Mouse (Mus musculus) gastrocnemius, postnatal 36 days (tissue): ENCODE measurements around the gene Cadps. TPM values are rescaled to one million over a fixed set of nuclear protein-coding genes. Genes with fewer than 3 reads are reported as not detected.

Experiments used
- DNase-seq, 2 experiments: peaks; one replicate each; pipeline ENCODE4 v3.0.0; 2022
- intact Hi-C: fragments of 180-260 bp; cut with DNase I; formaldehyde crosslinking; loops from one replicate; pipeline ENCODE4 v1.15.1; 2025
- total RNA-seq, 2 experiments: library from RNA; stranded (reverse); gene quantifications; 2 replicates each; pipeline ENCODE4 v1.2.3; 2021

The Cadps gene
- total RNA-seq, 2 experiments from 2014 or later = not detected

DNA sequence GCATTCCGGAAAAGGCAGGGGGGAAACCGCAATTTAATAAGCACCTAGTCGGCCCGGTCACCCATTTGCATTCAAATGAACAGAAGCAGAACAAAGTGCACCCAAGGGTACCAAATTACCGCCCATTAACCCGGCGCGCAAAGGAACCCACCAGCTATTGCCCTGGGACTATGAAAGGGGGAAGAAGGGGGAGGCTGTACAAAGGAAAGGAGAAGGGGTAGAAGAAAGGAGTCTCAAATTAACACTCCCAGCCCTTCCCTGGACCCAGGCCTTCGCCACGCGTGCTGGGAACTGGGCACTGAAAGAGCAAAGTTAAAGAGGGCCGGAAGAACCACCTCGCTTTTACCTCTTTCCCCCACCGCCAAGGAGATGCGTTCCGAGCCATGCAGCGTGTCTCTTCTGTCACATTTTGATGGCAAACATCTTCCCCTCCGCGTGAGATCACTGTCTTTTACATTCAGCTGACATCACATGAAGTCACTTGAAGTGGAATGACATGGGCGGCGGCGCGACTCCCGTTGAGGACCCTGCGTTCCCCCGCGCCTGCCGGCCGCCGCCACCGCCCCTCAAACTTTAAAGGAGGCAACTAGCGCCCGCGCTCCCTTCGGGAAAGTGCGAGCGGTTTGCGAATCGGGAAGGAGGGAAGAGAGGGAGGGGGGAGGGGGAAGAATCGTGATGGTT is 477.5 kb downstream of the Cadps start:
- intact Hi-C loops = no loop called here
- no peak for DNase-seq

DNA sequence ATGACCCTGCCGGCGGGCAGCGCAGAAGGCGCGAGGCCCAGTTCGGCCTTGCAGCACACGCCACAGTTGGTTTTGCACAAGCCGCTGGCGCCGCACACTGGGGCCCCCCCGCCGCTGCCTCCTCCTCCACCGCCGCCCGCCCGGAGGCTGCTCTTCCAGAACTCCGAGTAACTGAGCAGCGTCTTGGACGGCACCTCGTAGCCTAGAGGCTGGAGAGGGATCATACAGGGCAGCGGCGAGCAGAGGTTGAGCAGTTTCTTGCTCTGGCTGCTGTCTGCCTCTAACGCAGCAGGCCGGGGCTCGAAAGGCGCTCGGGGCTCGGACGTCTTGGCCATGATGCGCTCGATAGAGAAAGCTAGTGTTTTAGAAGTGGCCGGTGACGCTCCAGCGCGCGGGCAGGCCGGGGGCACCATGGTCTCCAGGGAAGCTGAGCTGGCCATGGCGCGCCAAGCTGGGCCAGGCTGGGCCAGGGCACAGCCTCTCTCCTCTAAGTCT is 478.1 kb downstream of the Cadps start:
- intact Hi-C loops = no loop called here
- DNase-seq = no peak

DNA sequence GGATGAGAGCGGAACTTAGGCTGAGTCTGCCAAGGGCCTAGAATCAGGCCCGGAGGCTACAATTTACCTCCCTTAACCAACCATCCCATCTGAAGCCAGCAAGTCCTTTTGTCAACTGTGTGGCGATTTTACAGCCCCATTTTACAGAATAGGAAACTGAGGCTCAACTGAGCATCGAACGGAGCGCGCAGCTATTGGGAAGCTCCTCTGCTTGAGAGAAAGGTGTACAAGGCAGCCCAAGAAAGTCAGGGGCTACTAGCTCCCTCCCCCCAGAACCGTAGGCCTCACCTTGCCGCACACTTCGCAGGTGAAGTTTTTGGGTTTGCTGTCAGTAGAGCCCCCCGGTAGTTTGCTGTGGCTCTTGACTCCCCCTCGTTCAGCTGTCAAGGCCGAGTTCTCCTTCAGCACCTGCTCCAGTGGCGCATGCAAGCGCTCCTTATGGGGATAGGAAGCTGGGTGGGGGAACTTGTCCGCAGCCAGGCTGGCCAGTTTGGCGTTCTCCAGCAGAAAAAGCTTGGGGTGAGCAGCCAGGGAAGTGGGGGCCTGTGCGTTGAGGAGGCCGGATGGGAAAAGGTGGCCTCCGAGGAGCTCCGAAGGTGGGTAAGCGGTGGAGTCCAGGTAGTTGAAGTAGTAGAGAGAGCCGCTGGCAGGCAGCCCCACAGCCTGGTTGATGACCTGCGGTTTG is 478.7 kb downstream of the Cadps start:
- intact Hi-C loops = no loop called here
- DNase-seq = no peak

DNA sequence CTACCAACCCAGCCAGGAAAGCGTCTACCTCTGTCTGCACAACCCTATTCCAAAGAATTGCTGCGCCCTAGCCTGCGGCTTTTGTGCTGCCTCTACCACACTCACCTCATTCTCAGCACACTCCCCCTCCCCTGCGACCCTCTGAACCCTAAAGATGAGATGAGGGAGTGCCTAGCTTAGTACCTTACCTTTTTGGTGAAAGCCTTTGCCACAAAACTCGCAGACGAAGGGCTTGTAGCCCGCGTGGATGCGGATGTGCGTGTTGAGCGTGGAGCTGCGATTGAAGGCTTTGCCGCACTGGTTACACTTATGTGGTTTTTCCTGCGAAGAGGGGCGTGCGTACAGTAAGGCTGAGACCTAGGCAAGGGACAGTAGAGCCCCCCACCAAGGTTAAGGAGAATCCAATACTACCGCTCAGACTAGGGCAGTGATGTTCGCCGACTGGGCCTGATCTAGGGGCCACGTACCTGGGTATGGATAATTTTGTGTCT is 479.4 kb downstream of the Cadps start:
- intact Hi-C loops = no loop called here
- no peak for DNase-seq

DNA sequence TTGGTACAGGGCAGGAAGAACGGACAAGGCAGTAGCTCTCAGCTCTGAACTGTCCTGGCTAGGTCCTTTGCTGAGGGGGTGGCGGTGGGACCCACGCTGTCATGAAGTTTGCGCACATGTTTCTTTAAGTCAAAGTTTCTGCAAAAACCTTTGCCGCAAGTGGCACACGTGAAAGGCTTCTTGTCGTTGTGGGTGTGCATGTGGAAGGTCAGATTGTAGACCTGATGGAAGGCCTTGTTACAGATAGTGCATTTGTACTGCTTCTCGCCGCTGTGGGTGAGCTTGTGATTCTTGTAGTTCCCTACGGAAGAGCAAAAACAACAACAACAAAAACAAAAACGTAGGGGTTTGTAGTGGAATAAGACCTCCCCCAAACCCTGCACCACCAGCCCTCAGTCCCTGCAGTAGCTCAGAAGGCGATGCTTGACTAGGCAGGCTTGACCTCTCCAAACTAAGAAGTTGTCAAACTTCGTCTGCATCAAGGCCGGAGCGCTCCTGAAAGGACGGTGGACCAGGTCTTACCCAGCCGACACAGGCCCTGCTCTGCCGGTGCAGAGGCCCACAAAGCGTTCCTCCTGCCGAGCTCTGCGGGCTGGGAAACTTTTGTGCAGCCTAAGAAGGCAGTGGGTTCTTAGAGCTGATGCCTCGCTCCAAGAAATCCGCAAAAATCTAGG is 480.3 kb downstream of the Cadps start:
- intact Hi-C loops = no loop called here
- no peak for DNase-seq

DNA sequence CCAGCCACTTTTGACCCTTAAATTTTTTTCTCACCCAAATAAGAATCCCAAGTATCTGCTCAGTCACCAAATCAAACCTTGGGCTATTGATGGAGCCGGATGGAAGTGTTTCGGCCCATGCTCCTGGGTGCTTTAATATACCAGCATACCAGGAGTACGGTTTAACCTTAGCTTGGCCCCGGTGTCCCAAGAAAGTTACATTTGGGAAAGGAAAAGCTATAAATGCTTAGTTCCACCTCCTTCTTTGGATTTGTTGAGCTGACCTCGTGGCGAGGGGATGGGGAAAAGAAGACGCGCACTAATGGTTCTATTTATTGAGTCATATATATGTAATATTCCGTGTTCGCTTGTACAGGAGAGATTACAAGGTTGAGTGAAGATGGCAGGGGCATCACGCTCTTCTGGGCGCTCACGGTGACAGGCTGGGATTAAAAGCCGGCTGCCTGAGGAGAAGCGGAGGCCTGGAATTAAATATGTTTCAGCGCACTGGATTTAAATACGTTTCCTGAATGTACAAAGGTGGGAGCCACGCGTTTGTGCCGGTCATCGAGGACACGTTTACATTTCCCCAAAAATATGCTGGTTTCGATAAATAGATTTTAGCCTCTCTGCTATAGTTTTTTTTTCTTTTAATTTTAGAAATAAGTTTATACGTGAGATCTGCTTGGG is 481.0 kb downstream of the Cadps start:
- DNase-seq = no peak
- intact Hi-C loops = no loop called here

DNA sequence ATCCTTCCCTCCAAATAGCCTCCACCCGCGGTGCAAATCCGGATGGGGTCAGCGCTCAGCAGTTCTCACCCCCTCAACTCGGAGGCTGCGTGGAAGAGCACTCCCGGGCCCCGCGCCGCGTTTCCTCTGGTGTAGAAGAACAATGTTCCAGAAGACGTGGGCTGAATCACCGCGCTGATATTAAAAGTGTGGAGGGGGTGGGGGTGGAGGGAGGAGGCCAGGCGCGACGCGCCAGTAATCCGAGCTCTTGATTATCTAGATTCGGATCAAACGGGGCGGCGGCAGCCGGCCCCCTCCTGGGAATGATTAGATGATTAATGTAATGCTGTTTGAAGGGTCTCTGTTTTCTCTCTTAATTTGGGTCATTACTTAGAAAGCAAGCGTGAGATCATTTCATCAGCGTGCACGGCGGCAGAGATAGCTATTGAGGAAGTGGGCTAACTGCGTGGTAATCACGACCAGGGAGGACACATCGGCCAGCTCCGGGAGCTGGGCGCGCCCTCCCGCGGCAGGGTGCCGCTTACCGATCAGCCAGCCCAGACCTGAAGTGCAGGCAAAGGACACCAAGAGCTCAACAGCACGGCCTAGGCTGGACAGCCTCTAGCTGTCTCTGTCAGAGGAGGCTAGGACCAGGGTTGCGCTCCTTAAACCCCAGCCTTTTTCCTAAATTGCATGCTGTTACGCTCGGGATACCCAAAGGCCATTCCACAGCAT is 481.6 kb downstream of the Cadps start:
- DNase-seq = no peak
- intact Hi-C loops = no loop called here

DNA sequence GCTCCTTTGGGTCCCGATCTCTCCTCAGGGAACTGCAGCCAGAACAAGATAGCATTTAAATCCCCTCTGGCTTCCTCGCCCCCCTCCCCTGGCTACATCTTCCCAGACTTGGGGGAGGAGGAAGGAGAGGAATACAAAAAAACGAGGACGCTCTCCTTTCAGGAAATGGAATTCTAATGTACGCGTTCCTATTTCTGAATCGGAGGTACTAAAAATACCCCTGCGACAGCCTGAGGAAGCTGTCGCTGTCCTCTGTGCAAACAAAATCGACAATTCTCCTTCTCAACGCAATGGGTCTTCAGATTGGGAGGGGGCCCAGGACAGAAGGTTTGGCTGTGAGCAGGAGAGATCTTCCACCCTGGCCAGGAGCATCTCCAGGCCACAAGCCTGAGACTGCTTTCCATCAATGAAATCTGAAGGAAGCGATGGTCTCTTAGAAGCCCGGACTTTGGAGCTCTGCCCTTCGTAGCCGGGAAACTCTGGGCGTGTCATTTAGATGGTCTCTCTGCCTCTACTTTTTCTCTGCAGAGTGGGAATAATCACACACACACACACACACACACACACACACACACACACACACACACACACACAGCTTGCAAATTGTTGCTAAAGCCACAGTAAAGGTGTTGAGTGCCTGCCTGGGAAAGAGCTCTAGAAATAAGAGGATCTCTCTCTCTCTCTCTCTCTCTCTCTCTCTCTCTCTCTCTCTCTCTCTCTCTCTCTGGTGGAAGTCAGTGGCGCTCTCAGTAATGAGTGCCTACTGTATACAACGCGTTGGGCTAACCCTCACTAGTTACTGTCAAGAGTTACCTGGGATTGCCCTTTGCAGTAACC is 482.4 kb downstream of the Cadps start:
- intact Hi-C loops = no loop called here

DNA sequence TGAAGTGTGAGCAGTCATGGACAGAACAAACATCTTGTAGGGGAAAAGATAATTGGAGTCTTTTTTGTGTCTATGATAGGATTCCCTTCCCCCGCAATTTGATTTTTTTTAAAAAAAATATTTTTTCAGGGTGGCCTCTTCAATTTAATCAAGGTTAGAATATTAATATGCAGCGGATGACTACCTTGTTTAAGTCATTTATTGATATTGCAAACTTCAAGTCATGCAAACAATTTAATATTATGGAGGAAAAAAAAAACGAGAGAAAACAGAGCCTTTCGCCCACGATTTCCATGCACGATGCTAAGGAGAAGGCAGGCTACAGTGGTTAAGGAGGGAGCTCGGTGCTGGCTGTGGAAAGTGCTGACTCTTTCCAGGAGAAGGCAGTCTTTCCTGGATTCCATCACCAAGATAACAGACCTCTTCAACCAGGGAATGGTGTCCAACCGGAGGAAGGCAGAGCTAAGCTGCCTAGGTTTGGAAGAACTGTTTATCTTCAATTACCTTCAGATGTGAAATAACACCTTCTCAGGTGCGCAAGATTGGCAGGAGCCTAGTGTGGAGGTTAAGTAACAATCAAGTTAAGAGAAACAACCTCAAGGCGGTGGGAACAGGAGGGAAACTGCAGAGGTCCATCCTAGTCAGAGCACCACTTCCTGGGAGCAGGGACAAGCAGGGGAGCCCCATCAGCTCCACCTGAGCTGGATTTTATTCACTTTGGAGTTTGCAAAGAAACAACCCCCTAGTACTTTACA is 483.9 kb downstream of the Cadps start:
- no peak for DNase-seq
- intact Hi-C loops = no loop called here

More for the DNA sequence above, 482.4 kb downstream of the Cadps start:
- DNase-seq = no peak

DNA sequence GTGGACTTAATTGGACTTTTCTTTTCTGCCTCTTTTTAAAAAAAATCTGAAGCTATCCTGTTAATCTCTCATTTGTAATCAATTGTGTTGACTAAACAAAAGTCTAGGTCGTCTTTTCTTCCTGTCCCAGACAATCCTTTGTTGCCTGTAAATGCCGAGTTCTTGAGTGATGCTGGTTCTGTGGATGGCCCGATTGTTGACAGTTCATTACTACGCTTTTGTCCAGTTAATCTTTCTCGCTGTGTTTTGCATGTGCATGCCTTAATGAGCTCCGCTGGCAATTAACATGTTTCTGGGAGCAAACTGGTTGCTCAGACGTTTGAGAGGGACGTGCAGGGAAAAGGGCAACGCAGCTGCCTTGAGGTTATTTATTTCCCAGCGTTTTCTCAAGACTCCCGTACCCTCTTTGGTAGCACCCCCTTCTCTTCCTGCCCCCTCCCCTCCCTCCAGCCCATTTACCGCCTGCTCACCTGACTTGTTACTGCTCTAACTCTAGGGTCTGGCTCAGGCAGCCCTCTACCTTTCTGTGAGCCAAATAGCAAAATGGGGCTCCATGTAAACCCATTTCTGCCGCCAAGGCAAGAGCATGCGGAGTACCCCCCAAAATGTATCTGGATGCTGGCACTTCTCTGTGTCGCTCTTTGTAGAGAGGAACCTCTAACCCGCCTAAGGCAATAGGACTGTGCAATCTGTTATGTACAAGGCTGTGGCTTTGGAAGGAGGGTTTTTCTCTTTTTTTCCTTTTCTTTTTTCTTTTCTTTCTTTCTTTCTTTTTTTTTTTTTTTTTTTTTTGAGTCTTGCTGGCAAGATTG is 484.7 kb downstream of the Cadps start:
- intact Hi-C loops = no loop called here

DNA sequence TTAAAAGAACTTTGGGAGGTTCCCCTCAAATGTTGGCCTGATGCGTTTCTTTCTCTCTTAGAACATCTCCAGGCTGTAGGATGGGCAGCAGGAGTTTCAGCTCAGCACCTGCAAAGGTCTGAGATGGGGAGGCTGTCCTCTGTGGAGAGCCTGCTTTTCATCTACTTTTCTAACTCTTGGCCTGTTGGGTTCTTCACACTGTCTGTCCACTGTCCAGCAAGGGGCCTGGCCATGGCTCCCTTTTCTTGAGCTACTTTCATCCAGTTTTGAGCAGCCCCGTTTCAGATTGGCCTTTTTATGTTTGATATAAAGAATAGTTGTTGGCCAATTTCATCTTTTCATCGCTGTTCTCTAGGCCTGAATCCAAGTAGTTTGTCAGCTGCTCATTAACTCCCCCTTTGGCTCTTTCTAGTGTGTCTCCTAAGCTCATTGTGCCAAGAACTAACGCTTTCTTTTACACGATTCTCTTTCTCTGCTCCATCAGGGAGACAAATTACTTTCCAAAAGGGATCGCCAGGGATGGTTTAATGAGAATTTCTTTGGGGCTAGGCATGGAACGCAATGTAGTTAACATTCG is 485.4 kb downstream of the Cadps start:
- intact Hi-C loops = no loop called here

More for the DNA sequence above, 484.7 kb downstream of the Cadps start:
- DNase-seq = no peak

DNA sequence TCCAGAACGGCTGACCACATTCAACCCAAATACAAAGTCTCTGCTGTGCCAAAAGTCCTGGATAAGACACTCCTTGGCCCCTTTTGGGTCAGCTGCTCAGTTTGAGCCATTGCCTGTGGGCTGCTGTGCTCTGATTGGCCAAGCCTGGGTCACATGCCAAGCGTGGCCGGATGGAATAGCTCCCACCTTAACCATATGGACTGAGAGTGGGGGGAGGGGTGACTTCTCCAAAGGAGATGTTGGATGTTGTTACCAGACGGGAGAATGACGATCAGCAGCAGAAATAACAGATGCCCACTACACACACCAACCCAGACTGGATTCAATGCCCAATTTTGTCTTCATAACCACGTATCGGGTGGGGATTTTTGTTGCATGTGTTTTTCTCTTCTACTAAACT is 488.0 kb downstream of the Cadps start:
- no peak for DNase-seq
- intact Hi-C loops = no loop called here

More for the DNA sequence above, 485.4 kb downstream of the Cadps start:
- no peak for DNase-seq

DNA sequence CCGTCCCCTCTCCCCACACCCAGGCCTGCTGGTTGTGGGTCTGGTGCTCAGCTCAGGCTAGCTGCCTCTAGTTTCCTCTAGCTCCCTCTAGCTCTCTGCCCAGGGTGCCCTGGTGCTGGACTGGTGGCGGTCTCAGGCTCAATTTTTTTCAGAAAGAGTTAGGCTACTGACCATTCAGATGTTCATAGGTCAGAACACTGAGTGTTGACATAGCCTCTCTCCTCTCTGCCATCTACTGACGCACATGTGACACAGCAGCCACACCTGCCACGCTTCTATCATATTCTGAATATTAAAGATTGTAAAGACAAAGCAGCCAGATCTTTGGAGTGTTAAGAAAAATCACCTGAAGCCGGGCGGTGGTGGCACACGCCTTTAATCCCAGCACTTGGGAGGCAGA is 489.3 kb downstream of the Cadps start:
- intact Hi-C loops = no loop called here
- no peak for DNase-seq
